Mouse (Mus musculus) splenic B cell, adult 2 months (primary cell): Measurements from ENCODE around the gene Foxj1.

Source experiments
- DNase-seq: peaks from one replicate; pipeline ENCODE4 v3.0.0-alpha.2; 2011; ENCODE audit warnings: low read depth, low spot score
- H3K27me3 ChIP-seq: 2 replicates; pipeline ENCODE4 v1.6.1; 2012; ENCODE audit warnings: mild to moderate bottlenecking, low read length, moderate library complexity, mixed read lengths; ENCODE audit not compliant: control insufficient read depth, poor library complexity, insufficient read depth, severe bottlenecking
- H3K36me3 ChIP-seq: 2 replicates; pipeline ENCODE4 v1.6.1; 2012; ENCODE audit warnings: mild to moderate bottlenecking, low read length, moderate library complexity, mixed read lengths; ENCODE audit not compliant: control insufficient read depth, poor library complexity, insufficient read depth, severe bottlenecking

Gene Foxj1

DNA sequence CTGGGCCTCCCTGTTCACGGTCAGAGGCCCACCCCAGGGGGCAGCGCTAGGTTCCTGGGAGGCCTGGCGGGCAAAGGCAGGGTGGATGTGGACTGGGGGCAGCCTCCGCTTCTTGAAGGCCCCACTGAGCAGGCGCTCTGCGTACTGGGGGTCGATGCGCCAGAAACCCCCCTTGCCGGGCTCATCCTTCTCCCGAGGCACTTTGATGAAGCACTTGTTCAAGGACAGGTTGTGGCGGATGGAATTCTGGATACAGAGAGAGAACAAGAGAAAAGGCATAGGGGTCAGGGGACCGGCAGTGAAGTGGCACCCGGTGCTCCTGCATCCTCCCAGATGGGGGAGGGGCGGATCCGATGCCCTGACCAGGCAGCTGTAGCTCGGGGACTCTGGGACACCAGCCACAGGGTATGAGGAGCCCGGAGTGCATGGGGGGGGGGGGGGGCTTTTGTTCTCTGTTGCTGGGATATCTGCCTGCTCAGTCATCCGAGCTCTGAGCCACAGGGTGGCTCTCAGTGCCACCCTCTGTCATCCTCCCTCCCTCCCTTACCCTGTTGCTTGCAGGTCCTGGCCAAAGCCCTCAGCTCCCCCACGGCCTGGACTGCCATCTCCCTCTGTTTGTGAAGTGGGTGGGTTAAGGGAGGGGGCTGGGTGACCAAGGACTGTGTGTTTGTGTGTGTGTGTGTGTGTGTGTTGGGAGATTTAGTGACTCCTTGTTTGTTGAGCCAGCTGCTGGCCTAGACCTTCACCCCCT lies 2.8 kb downstream of the Foxj1 start:
- H3K36me3 ChIP-seq, result no peaks in the 10 kb centered on the region
- no peaks in the 10 kb centered on the region for H3K27me3 ChIP-seq
- no peak for DNase-seq

DNA sequence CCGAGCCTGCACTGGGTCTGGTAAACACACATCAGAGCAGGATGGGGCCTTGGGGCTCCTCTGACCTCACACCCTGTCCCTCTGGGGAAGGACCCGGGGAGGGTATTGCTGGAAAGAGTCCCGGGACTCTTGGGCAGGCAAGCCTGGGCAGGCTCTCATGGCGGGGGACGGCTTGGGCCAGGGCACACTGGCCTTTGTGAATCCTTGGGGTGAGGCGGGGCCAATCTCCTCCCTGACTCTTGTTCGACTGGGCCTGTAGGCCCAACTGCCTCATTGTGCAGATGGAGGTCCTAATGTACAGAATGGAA lies 5.0 kb downstream of the Foxj1 start:
- DNase-seq, result no peak
- Histone ChIP-seq H3K27me3 (no peaks in the 10 kb centered on the region), H3K36me3 (no peaks in the 10 kb centered on the region)

DNA sequence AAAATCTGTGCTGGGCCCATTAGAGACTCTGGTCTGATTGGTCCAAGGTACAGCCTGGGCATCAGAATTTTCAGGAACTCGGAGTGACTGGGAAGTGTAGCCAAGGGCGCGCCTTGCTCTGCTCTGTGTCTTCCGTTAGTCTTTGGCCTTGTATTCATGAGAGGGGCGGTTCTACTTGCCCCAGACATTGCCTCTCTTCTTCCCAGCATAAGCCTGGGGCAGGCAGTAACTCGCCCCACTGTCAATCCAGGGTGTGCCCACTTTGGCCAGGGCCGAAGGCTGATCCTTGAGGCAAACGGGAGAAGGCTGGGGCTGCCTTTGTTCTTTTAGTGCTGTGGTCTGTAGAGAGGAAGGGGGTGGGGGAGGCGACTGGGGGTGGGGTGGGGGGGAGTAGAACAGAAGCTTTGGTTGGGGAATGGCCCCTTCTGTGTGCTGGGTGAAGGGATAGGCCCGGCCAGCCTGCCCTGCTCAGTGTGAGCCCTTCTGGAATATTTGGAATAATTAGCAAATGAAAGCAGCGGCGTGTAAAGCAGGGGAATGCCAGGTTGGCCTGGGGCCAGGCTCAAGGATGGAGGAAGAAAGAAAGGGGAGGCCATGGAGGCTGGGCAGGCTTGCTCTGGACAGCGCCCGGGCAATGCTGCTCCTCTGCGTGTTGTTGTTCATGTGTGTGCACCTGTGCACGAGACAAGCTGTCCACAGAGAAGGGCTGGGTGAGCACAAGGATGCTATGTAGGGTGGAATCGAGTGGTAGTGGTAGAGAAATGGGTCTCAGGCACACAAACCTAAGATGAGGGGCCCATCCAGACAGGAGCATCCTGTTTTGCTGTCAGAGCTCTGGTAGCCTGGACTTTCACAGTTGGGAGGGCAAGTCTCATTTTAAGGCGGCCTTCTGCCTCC lies 5.6 kb downstream of the Foxj1 start:
- Histone ChIP-seq H3K27me3 (no peaks in the 10 kb centered on the region), H3K36me3 (no peaks in the 10 kb centered on the region)
- DNase-seq, result no peak

DNA sequence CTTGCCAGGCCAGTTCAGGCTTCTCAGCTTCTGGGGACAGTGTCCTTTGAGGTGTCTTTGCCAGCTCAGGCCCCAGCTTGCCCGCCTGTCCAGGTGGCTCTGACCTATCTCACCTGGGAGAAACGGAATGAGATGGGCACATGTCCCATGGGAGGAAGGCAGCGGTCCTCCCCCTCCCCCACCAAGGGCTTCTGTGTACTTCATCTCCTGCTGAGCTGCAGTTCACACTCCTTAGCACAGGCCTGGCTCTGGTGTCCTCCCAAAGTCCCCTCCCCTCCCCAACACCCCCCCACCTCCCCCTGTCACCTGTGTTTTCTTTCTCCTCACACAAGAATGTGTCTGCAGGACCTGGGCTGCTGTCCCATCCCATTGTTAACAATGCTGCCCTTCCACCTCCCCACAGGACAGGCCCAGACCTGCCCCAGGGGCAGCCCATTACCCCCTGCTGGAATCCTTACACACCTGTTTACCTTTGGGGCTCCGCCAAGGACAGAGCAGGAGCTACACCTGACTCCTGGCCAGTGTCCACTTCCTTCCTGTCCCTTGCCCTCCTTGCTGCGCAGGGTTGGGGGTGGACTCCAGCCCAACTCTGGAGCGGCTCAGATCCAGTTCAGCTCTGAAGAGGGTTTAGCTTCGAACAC lies 8.1 kb downstream of the Foxj1 start:
- no peaks in the 10 kb centered on the region for H3K27me3 ChIP-seq
- H3K36me3 ChIP-seq, result no peaks in the 10 kb centered on the region
- DNase-seq, result no peak

DNA sequence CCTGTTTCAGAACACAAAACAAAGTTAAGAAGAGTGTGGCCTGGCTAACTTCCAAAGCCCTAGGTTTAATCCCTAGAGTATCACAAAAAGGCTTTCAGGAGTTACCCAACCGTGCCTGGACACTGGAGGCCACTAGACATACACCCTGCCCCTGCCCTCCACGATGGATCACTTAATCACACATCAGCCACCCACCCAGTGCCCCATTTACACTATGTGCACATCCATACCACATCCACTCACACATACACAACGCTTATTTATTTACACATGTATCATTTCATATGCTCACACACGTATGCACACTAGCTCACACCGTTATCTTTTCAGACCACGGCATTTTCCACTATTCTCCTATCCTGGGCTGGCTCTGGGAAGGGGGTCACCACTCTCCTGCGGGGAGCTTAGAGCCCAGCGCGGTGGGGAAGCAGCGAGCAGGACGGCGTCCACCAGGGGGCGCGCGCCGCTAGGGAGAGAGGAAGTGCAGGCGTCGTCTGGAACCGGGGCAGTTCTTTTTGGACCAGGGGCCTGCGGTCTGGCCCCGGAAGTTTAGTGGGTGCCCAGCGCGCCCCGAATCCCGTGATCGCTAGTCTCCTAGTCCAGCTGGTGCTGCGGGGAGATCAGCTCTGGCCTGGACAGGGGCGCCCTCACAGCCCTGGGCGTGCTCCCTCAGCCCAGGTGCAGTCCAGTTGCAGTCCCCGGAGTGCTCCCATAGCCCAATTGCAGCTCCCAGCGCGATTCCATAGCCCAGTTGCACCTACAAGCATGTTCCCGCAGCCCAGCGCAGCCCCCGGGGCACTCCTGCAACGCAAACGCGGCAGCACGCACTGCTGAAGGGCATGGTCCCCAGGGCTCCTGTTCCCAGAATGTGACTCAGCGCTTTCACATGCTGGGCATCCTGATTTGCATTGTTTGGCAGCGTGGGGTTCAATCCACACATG lies 16.2 kb downstream of the Foxj1 start:
- Histone ChIP-seq H3K27me3 (no peaks in the 10 kb centered on the region), H3K36me3 (no peaks in the 10 kb centered on the region)
- DNase-seq, result peak; percentile 90

DNA sequence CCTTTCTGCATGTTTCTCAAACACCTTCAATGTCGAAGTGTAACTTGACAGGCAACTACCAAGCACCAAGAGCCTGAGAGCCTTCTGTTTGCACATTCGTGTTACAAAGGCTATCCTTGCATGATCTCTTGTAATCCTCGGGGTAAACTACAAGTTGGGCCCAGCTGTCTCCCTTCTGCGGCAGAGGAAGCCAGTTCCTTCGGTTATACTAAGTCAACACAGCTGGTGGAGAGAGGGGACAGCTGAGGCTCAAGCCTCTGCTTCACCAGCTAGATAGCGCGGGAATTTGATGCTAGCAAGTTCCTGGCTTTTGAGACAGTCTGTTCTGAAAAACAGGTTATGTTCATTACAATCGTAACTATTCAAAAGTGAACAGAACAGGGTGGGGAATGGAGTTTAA lies 22.8 kb downstream of the Foxj1 start:
- H3K36me3 ChIP-seq, result no peaks in the 10 kb centered on the region
- no peaks in the 10 kb centered on the region for H3K27me3 ChIP-seq
- DNase-seq, result no peak

DNA sequence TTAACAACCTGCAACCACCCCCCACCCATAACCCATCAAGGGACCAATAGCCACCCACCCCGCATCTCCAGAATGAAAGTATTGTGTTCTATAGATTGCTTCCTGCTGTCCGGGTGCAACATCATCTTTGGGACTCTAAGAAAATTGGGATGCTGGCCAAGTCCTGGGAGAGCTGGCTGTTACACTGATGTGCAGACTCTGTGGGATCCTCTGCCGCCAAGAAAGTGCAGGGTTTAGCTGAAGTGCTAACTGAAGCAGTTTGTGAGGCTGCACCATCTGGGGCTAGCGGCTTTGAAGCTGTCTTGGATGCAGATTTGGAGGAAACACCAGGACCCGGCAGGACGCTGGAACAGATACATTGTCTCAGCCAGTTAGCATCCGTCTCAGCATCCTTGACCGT lies 24.0 kb downstream of the Foxj1 start:
- H3K36me3 ChIP-seq, result no peaks in the 10 kb centered on the region
- no peaks in the 10 kb centered on the region for H3K27me3 ChIP-seq
- DNase-seq, result no peak

DNA sequence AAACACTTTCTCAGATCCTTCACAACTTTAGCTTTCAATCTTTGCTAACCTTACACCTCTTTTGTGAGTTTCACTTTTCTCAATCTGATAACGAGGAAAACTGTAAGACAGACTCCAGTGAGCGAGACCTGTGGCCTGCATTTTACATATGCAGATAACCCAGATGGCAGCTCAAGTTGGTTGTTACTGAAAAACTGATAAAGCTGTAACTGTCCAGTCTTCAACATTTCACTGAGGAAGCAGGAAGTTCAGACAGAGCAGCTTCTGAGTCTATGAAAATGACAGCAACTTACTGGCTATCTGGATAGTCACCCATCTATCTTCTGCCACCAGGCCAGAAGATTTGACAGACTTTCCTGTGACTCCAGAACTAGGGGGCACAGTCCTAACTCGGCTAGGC lies 25.6 kb downstream of the Foxj1 start:
- H3K27me3 ChIP-seq, result no peaks in the 10 kb centered on the region
- no peaks in the 10 kb centered on the region; the same call in 1 of the 2 replicates for H3K36me3 ChIP-seq
- no peak for DNase-seq

DNA sequence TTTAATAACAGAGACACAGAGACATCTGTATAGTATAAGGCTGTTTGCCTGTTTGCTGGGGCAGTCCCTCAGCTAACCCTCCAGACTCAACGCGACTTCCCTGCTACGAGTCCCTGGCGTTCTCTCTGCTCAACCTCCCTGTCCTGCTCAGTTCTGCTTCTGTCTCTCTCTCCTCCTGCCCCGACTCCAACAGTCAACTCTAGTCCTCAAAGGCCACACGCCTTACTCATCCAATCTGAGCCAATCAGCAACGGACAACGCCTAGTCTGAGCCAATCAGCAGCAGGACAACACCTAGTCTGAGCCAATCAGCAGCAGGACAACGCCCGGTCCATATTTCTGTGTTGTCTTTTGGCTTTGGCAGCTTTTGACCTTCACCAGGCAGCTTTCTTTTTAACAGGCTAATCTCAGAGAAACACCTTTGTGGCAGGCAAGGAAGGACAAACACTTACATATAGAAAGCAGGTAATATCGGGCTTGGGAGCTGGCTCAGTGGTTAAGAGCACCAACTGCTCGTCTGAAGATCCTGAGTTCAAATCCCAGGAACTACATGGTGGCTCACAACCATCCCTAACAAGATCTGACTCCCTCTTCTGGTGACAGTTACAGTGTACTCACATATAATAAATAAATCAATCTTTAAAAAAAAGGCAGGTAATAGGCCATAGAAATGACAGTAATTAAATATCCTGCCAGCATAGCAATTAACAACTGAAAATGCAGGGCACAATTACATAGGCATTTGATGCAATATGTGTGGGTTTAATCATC lies 27.3 kb downstream of the Foxj1 start:
- Histone ChIP-seq H3K36me3 (no peaks in the 10 kb centered on the region; the same call in 1 of the 2 replicates), H3K27me3 (no peaks in the 10 kb centered on the region)
- DNase-seq, result no peak

DNA sequence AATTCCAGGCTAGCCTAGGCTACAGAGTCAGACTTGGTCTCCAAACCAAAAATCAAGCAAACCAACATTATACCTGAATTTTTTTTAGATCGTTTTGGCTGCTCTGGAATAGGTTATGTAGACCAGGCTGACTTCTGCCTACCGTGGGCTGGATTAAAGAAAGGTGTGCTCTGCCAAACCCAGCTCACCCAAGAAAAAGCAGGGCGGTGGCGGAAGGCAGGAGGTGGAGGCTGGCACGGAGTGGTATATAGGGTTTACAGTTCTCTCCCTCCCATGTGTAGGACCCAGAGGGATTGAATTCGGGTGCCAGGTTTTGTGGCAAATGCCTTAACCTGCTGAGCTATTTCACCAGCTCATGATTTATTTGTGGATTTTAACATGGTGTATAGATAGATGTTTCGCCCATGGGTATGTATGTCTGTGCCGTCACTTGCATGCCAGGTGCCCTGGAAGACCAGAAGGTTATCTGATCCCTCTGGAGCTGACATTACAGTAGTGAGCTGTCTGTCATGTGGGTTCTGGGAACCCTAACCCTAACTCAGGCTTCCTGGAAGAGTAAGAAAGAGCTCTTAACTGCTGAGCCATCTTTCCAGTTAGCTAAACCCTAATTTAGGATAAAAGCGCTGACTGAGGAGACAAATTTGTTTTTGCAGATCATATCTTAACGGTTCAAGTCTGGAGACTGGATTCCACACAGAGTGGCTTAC lies 28.0 kb downstream of the Foxj1 start, which contains the start of gene Exoc7:
Gene Exoc7 (minus strand): TSS at position 215 of the 707 bp plus-strand sequence.
- H3K36me3 ChIP-seq, result no peaks in the 10 kb centered on the region; the same call in 1 of the 2 replicates
- no peaks in the 10 kb centered on the region for H3K27me3 ChIP-seq
- DNase-seq, result no peak

DNA sequence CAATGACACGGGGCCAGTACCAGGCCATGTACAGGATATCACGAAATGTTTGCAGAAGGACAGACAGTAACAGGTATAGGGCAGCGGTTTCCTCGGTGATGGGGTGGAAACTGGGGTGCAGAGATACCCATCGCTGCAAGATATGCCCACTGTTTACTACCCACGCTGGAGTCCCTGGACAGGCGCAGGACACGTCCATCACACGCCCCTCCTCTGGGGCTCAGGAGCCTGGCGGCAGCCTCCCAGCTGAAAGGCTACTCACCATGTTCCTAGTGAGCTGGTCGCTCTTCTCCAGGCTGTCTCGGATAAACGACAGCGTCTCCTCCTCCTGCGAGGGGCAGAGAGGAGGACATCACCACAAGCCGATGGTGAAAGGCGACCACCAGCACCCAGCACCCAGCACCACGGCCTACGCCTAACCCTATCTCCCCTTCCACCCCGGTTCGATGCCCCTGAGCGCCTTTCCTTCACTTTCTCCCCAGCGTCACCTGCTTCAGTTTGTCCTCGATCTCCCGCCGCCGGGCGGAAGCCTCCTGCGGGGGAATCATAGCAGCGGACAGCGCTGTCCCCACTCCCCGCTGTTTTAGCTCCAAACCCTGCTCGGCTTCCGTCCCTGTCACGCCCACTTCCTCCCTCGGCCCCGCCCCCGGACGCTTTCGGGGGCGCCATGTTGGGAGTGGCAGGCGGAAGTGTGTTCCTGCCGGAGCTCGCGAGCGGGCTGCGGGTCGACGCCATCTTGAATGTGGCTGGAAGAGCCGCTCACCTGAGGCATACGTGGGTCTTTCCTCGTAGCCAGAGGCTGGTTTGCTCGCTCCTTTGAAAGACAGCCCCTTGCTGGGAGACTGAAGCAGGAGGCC lies 28.8 kb downstream of the Foxj1 start:
- Histone ChIP-seq H3K27me3 (no peaks in the 10 kb centered on the region), H3K36me3 (no peaks in the 10 kb centered on the region; the same call in 1 of the 2 replicates)
- DNase-seq, result peak; percentile 94

DNA sequence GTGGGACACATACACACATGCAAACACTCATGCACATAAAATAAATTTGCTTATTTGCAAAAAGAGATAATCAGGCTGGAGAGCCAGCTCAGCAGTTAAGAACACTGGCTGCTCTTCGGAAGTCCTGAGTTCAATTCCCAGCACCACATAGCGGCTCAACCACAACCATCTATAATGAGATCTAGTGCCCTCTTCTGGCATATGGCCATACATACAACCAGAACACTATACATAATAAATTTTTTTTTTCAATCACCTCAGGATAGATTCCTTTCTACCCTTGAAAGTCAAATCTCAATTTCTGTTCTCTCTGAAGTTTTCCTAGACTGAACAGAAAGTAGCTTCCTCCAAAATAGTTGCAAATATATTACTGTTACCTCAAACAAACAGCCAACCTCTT lies 29.8 kb downstream of the Foxj1 start:
- Histone ChIP-seq H3K27me3 (no peaks in the 10 kb centered on the region), H3K36me3 (no peaks in the 10 kb centered on the region; the same call in 1 of the 2 replicates)
- no peak for DNase-seq
